Mouse (Mus musculus) forebrain, embryonic 12.5 days (tissue): Measurements from ENCODE around the gene Lcp1. TPM values are rescaled to one million over a fixed set of nuclear protein-coding genes. Genes with fewer than 3 reads are reported as not detected.

Experiments used
- ATAC-seq: fragments of 200-750 bp; cut with Nextera tagmentation; 2 replicates; pipeline ENCODE4 v1.8.0; 2017; ENCODE audit warnings: moderate TSS enrichment; ENCODE audit not compliant: low FRiP score
- H3K27ac ChIP-seq: fragments of 300-500 bp; sonication (generic); 2 replicates; pipeline ENCODE4 v1.5.1; 2016; ENCODE audit warnings: mild to moderate bottlenecking
- H3K27me3 ChIP-seq: fragments of 300-500 bp; sonication (generic); 2 replicates; pipeline ENCODE4 v1.6.1; 2016; ENCODE audit warnings: mild to moderate bottlenecking
- H3K36me3 ChIP-seq: fragments of 300-500 bp; sonication (generic); replicated peaks from 2 replicates; pipeline ENCODE4 v1.6.1; 2016; ENCODE audit warnings: mild to moderate bottlenecking
- H3K4me1 ChIP-seq: fragments of 300-500 bp; sonication (generic); 2 replicates; pipeline ENCODE4 v1.6.1; 2016
- H3K4me2 ChIP-seq: fragments of 300-500 bp; sonication (generic); 2 replicates; pipeline ENCODE4 v1.6.1; 2016; ENCODE audit warnings: mild to moderate bottlenecking, moderate library complexity
- H3K4me3 ChIP-seq: fragments of 300-500 bp; sonication (generic); replicated peaks from 2 replicates; pipeline ENCODE4 v1.5.1; 2016; ENCODE audit warnings: mild to moderate bottlenecking
- H3K9ac ChIP-seq: fragments of 300-500 bp; sonication (generic); 2 replicates; pipeline ENCODE4 v1.6.1; 2016; ENCODE audit warnings: mild to moderate bottlenecking
- H3K9me3 ChIP-seq: fragments of 300-500 bp; sonication (generic); 2 replicates; pipeline ENCODE4 v1.6.1; 2016
- WGBS: fragments of 180-500 bp; shearing (Covaris S2); methylation state at CpG from one replicate; pipeline ENCODE4 v1.1.7; 2016; 5-methylcytosine and 5-hydroxymethylcytosine counted together
- polyA plus RNA-seq: library from polyadenylated mRNA; unstranded; fragments of >200 nt; fragmentation: Nextera tagmentation; extraction: Ambion mirVana; gene quantifications from 2 replicates; pipeline ENCODE4 v1.2.1, GENCODE M21; 2016

Lcp1 gene
- polyA plus RNA-seq, 1 experiment from 2014 or later, result 18.8 TPM

DNA sequence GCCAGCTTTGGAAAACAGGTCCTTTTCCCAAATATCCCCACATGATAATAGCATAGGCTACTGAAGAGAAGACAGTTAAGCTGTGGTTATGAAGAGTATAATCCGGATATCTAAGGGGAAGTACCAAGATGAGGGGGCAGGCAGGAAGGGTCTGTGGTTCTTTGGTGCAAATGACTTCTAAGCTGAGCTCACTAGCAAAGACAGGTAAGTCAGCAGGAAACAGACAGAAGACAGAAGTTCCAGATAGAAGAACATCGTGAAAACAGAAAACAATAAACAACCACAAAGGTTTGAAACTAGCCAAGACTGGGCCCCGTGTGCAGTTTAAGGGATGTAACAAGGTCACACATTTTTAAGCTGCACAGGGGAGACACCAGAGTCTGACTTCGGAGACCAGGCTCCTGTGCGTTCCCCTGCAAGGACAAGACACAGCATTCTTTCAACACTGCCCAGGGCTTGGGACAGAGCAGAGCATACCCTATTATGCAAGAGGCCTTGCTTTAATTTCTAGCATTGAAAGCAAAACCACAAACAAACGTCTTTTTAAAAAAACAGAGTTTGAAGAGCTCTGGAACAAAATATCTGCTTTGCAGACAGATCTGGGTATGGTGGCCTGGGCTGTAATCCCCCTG, 96.7 kb downstream of the Lcp1 start:
- H3K9me3 ChIP-seq, result no peaks in the 10 kb centered on the region

DNA sequence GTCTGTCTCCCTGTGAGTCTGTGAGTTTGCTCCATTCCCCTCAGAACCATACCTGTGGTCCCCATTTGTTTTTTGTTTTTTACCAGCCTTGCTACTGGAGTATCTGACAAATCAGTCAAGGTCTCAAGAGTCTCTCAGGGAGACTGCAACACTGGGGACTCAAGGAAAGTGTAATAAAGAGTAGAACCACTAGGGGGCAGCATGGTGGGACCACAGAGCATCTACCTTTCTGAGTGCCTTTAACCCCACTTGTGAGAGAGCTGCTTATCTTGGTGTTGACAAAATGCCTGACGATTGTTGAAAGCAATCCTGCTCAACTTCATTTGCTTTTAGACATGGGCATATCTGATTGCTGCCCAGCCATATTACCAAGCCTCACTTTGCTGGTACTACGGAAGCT, 98.9 kb downstream of the Lcp1 start:
- H3K4me3 ChIP-seq, result no peak overlapping the region
- ATAC-seq, result no peak
- H3K4me1 ChIP-seq, result peaks cover 10% of the 10 kb centered on the region
- H3K9ac ChIP-seq, result no peak overlapping the region
- no peaks in the 10 kb centered on the region for H3K27me3 ChIP-seq
- H3K4me2 ChIP-seq, result no peak overlapping the region
- H3K27ac ChIP-seq, result no peak overlapping the region
- H3K9me3 ChIP-seq, result no peaks in the 10 kb centered on the region
- H3K36me3 ChIP-seq, result no peaks in the 10 kb centered on the region
- 60% methylated on average over 2 of the region's 2 CpGs for WGBS

More for the DNA sequence above, 96.7 kb downstream of the Lcp1 start:
- WGBS, result 81% methylated on average over 6 of the region's 6 CpGs
- peaks cover 10% of the 10 kb centered on the region for H3K4me1 ChIP-seq
- H3K9ac ChIP-seq, result no peak overlapping the region
- no peak overlapping the region for H3K4me3 ChIP-seq
- H3K27me3 ChIP-seq, result no peaks in the 10 kb centered on the region
- no peak overlapping the region for H3K4me2 ChIP-seq
- H3K27ac ChIP-seq, result no peak overlapping the region
- no peak for ATAC-seq
- H3K36me3 ChIP-seq, result no peaks in the 10 kb centered on the region

DNA sequence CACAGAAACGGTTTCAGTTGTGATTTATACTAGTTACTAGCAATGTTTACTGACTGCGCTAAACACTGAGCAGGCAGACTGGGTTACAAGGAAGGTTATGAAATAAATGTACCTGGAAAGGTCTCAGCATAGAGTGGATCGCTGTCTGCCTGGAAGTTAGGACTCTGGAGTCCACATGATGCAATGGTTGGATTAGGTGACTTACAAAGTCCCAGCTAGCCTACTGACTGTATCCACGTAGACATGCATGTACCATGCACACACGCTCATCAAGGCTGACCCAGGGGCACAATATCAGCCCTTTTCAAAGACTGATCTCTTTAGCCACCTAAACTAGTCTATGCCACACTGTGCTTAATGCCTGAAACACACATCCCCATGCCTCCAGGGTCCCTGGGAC, 102.2 kb downstream of the Lcp1 start:
- no peak overlapping the region for H3K27ac ChIP-seq
- H3K9ac ChIP-seq, result no peak overlapping the region
- H3K4me2 ChIP-seq, result no peak overlapping the region
- H3K4me3 ChIP-seq, result no peak overlapping the region
- 93% methylated on average over 5 of the region's 5 CpGs for WGBS
- peaks cover 22% of the 10 kb centered on the region for H3K4me1 ChIP-seq
- ATAC-seq, result no peak
- no peaks in the 10 kb centered on the region for H3K36me3 ChIP-seq
- H3K9me3 ChIP-seq, result no peaks in the 10 kb centered on the region
- no peaks in the 10 kb centered on the region; the same call in 1 of the 2 replicates for H3K27me3 ChIP-seq

DNA sequence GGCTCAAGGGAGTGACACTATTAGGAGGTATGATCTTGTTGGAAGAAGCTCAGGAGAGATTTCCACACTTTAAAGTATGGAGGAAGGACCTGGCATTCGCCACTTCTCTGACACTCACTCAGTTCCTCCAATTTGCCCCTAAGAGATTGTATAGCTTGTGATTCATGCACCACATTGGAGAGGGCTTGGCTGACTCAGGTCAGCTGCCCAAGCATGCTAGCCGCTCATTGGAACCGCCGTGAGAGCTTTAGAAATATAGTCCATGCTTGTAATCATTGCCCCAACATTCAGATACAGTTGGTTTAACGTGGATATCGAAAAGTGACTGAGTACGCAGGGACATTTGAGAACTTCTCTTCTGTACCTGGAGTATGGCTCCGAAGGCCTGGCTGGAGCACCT, 104.7 kb downstream of the Lcp1 start:
- Histone ChIP-seq H3K9ac (no peak overlapping the region), H3K36me3 (no peaks in the 10 kb centered on the region), H3K27me3 (no peaks in the 10 kb centered on the region; the same call in 1 of the 2 replicates), H3K27ac (peak overlapping the region; percentile 93), H3K4me1 (peaks cover 22% of the 10 kb centered on the region), H3K4me2 (peak overlapping the region; percentile 32), H3K4me3 (no peak overlapping the region; the same call in 1 of the 2 replicates), H3K9me3 (no peaks in the 10 kb centered on the region)
- peak; percentile 54; the same call in 1 of the 2 replicates for ATAC-seq
- 38% methylated on average over 8 of the region's 8 CpGs for WGBS

DNA sequence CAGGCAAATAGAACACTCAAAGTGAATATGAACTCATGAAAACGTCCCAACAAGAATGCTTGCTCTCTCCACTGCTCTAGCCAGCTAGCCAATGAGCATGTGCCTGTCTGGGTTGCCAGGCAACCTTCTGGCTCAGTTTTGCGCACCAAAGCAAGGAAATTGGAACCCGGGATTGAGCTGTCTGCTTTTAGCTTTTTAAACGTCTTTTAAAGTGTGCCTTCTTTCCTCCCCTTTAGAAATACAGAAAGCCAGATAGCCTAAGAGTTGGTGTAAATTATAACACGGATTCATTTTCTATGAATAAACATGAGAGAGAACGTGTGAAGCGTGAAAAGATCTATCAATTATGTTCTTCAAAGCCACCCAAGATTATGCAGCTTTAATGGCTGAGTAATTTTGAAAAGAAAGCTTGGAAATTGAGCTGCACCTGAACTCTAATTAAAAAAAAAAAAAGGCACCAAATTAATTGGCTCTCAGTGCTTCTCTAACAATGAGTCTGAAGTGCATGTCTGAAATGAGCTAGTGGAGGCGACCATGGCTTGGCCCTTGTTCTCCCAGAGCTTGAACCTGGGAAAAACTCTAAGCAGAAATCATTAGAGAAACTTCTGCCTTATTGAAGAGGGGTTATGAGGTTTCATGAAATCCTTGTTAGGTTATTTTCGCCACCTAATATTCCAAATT, 105.2 kb downstream of the Lcp1 start:
- H3K4me2 ChIP-seq, result peak overlapping the region; percentile 32
- no peaks in the 10 kb centered on the region for H3K36me3 ChIP-seq
- no peak overlapping the region; the same call in 1 of the 2 replicates for H3K4me3 ChIP-seq
- WGBS, result 9% methylated on average over 9 of the region's 9 CpGs
- peak overlapping the region; percentile 95 for H3K27ac ChIP-seq
- no peak overlapping the region for H3K9ac ChIP-seq
- ATAC-seq, result peak; percentile 90
- no peaks in the 10 kb centered on the region; the same call in 1 of the 2 replicates for H3K27me3 ChIP-seq
- peaks cover 22% of the 10 kb centered on the region for H3K4me1 ChIP-seq
- no peaks in the 10 kb centered on the region for H3K9me3 ChIP-seq

DNA sequence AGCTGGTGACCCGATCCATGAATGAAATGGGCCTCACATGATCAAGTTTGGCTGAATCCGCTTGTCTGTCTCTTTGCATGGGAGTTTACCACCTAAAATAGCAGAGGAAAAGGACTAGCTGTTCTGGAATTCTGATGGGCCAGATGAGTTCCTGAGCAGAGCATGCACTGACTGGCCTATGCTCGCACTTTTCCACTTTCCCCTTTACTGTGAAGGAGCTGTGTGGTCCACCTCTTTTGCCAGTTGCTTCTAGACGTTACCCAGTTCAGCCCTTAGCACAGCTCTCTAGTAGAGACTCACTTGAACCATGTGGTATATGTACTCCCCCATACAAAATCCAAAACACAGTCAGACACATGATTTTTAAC, 105.7 kb downstream of the Lcp1 start:
- Histone ChIP-seq H3K4me2 (peak overlapping the region; percentile 32; the same call in 1 of the 2 replicates), H3K4me1 (peaks cover 22% of the 10 kb centered on the region), H3K9me3 (no peaks in the 10 kb centered on the region), H3K9ac (no peak overlapping the region), H3K27ac (peak overlapping the region; percentile 95), H3K36me3 (no peaks in the 10 kb centered on the region), H3K27me3 (no peaks in the 10 kb centered on the region; the same call in 1 of the 2 replicates), H3K4me3 (no peak overlapping the region)
- WGBS, result 21% methylated on average over 4 of the region's 4 CpGs
- peak; percentile 52; the same call in 1 of the 2 replicates for ATAC-seq

DNA sequence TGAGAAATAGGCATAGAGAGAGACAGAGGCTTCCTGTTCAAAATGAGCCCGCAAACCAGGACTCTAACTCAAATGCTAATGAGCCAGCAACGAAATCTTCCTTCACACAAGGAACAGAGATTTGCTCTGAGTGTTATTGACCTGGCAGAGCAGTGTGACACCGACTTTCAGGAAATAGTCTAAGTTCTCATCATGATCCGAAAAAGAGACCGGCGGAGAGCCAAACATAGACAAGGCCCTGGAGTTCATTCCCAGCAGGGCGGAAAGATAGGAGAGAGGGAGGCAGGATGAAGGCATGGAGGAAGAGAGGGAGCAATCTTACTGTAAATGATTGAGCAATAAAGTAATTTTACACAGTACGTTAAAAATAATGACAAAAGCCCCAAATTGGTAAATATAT, 106.2 kb downstream of the Lcp1 start:
- Histone ChIP-seq H3K27ac (peak overlapping the region; percentile 95), H3K36me3 (no peaks in the 10 kb centered on the region), H3K9ac (no peak overlapping the region), H3K9me3 (no peaks in the 10 kb centered on the region), H3K4me3 (no peak overlapping the region), H3K27me3 (no peaks in the 10 kb centered on the region; the same call in 1 of the 2 replicates), H3K4me1 (peaks cover 22% of the 10 kb centered on the region), H3K4me2 (no peak overlapping the region)
- ATAC-seq, result no peak
- WGBS, result 59% methylated on average over 8 of the region's 8 CpGs

DNA sequence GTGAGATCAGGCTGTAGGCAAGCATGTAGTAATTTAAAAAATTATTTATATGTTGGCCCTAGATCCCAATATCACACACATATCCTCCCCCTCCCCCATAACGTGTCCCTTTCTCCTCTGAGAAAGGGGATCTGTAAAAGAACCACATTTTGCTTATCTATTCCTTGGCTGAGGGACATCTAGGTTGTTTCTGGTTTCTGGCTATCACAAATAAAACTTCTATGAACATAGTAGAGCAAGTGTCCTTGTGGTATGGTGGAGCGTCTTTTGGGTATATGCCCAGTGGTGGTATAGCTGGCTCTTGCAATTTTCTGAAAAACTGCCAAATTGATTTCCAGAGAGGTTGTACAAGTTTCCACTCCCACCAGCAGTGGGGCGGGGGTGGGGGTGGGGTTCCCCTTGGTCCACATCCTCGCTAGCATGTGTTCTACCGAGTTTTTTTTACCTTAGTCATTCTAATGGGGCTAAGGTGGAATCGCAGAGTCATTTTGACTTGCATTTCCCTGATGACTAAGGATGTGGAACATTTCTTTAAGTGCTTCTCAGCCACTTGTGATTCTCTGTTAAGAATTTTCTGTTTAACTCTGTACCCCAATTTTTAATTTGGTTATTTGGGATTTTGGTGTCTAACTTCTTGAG, 107.3 kb downstream of the Lcp1 start:
- H3K9ac ChIP-seq, result no peak overlapping the region
- no peak for ATAC-seq
- WGBS, result 78% methylated on average over 6 of the region's 6 CpGs

DNA sequence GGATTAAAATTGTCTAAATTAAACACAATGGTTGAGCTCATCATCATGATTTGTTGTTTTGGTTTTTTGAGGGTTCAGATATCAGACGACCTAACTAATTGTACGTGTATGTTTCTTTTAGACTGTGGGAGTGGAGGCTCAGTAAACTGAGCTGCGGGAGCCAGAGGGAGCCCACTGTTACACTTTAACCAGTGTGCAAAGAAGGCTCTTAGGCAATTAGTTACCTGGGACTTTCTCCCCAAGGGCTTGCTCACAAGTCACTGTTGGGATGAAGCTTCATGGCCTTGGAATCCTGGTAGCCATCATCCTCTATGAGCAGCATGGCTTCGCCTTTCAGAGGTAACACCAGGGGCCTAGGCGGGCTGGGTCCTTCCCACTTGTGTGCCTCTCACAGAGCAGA, 111.2 kb downstream of the Lcp1 start, which contains the start of gene Cpb2:
Cpb2 (plus strand) TSS at position 201 of the 400 bp plus-strand sequence.
- Histone ChIP-seq H3K4me3 (no peak within 1 kb of the TSS), H3K9ac (no peak within 1 kb of the TSS), H3K9me3 (no peaks in the 10 kb centered on the region), H3K27ac (no peak within 1 kb of the TSS), H3K4me1 (peaks cover 4% of the 10 kb centered on the region; the same call in 1 of the 2 replicates), H3K36me3 (no peaks in the 10 kb centered on the region), H3K4me2 (no peak within 1 kb of the TSS), H3K27me3 (no peaks in the 10 kb centered on the region; the same call in 1 of the 2 replicates)
- WGBS, result 93% methylated on average over 5 of the region's 5 CpGs
- no peak for ATAC-seq

More for the DNA sequence above, 107.3 kb downstream of the Lcp1 start:
- Histone ChIP-seq H3K27me3 (no peaks in the 10 kb centered on the region; the same call in 1 of the 2 replicates), H3K27ac (peak overlapping the region; percentile 95; the same call in 1 of the 2 replicates), H3K36me3 (no peaks in the 10 kb centered on the region), H3K4me2 (no peak overlapping the region), H3K4me1 (peaks cover 22% of the 10 kb centered on the region), H3K4me3 (no peak overlapping the region), H3K9me3 (no peaks in the 10 kb centered on the region)

DNA sequence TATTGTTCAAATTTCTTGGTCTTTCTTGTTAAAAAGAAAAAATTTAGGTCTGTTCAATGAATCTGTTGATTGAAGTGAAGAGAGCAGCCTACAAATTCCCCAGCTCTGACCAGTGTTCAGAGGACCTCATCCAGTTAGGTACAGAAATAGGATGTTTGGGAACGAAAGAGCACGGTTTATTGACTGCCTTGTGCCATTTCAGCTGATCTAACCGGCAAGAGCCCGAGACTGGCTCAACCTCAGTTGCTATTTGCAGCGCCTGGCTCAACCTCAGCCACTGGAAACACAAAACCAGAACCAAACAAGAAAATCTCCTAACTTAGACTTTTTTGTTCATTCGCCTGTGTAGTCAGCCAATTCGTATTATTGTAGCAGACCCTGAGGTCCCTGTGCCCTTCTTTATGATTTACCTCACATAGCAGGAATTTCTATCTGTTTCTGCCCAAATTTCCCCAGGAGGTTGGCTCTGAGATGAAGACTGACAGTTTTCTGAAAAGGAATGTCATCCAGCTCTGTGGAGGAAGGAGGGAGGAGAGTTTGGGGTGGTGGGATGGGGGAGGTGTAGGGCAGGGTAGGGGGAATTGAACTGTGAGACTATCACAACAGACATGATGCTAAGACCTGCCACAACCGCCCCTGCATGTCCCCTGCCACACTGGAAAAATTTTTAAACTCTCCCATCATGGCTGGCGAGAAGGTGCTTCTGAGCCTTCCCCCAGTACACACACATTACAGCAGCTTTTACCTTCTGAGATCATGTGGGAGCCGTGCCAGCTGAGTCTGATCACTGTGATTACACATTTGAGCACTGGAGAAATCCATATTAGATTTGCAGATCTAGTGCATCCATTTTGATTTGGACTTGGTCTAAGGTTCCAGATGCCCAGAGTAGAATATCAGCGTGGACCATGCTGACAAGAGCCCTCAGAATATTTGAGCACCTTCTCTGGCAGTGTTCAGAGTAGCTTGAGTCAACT, 115.4 kb downstream of the Lcp1 start:
- Histone ChIP-seq H3K9ac (no peak overlapping the region), H3K36me3 (no peaks in the 10 kb centered on the region), H3K27ac (0 out of 2 replicates have a peak overlapping the region, but pooled peaks have one; percentile 8), H3K27me3 (no peaks in the 10 kb centered on the region), H3K4me1 (no peaks in the 10 kb centered on the region; the same call in 1 of the 2 replicates), H3K9me3 (no peaks in the 10 kb centered on the region), H3K4me2 (no peak overlapping the region), H3K4me3 (no peak overlapping the region)
- 84% methylated on average over 11 of the region's 11 CpGs for WGBS
- no peak for ATAC-seq

DNA sequence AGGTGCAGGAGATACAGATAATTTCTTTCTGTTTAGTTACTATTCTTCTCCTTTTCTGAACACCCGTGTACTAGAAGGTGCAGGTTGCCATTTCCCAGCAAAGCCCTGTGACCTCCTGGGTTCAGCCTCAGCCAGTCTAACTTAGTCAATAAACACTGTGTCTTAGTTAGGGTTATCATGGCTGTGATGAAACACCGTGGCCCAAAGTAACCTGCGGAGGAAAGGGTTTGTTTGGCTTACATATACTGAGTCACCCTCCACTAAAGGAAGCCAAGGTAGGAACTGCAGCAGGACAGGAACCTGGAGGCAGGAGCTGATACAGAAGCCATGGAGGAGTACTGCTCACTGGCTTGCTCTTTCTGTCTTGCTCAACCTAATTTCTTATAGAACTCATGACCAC, 119.5 kb downstream of the Lcp1 start:
- Histone ChIP-seq H3K27ac (no peak overlapping the region), H3K9ac (no peak overlapping the region), H3K27me3 (no peaks in the 10 kb centered on the region), H3K4me3 (no peak overlapping the region), H3K36me3 (no peaks in the 10 kb centered on the region), H3K9me3 (no peaks in the 10 kb centered on the region), H3K4me2 (no peak overlapping the region), H3K4me1 (no peaks in the 10 kb centered on the region; the same call in 1 of the 2 replicates)
- 91% methylated on average over 3 of the region's 3 CpGs for WGBS
- ATAC-seq, result no peak
